Mouse (Mus musculus) intestine, embryonic 16.5 days (tissue): Measurements from ENCODE around the gene Krtap12-1. TPM values are rescaled to one million over a fixed set of nuclear protein-coding genes. Genes with fewer than 3 reads are reported as not detected.
"Not testable (repeated sequence)": the region's sequence is repeated elsewhere in the genome, so short reads cannot be mapped to it uniquely, and the experiment has no call there.

Experiments
- ATAC-seq: fragments of 200-750 bp; cut with Nextera tagmentation; 2 replicates; pipeline ENCODE4 v1.8.0; 2017; ENCODE audit warnings: moderate TSS enrichment, moderate library complexity
- H3K27ac ChIP-seq: fragments of 300-500 bp; sonication (generic); 2 replicates; pipeline ENCODE4 v1.5.1; 2014; ENCODE audit warnings: mild to moderate bottlenecking, low read length
- H3K27me3 ChIP-seq: fragments of 300-500 bp; sonication (generic); replicated peaks from 2 replicates; pipeline ENCODE4 v1.6.1; 2014; ENCODE audit warnings: low read length, control low read depth, mixed read lengths; ENCODE audit not compliant: control insufficient read depth, insufficient read depth
- H3K36me3 ChIP-seq: fragments of 300-500 bp; sonication (generic); 2 replicates; pipeline ENCODE4 v1.6.1; 2014; ENCODE audit warnings: low read length, control low read depth; ENCODE audit not compliant: control insufficient read depth, insufficient read depth
- H3K4me1 ChIP-seq: fragments of 300-500 bp; sonication (generic); 2 replicates; pipeline ENCODE4 v1.6.1; 2014; ENCODE audit warnings: low read length, control low read depth, mixed read lengths; ENCODE audit not compliant: control insufficient read depth, insufficient read depth
- H3K4me2 ChIP-seq: fragments of 300-500 bp; sonication (generic); 2 replicates; pipeline ENCODE4 v1.6.1; 2014; ENCODE audit warnings: low read depth, low read length, control low read depth
- H3K4me3 ChIP-seq: fragments of 300-500 bp; sonication (generic); 2 replicates; pipeline ENCODE4 v1.5.1; 2014; ENCODE audit warnings: mild to moderate bottlenecking, low read length
- H3K9ac ChIP-seq: fragments of 300-500 bp; sonication (generic); 2 replicates; pipeline ENCODE4 v1.6.1; 2014; ENCODE audit warnings: low read depth, low read length
- H3K9me3 ChIP-seq: fragments of 300-500 bp; sonication (generic); 2 replicates; pipeline ENCODE4 v1.6.1; 2016; ENCODE audit warnings: low read length, control low read depth; ENCODE audit not compliant: control insufficient read depth
- WGBS: fragments of 180-500 bp; shearing (Covaris S2); extraction: QIAGEN DNeasy Blood & Tissue Kit; methylation state at CpG from one replicate; pipeline ENCODE4 v1.1.7; 2014; 5-methylcytosine and 5-hydroxymethylcytosine counted together
- polyA plus RNA-seq: library from polyadenylated mRNA; unstranded; fragments of >200 nt; fragmentation: Nextera tagmentation; extraction: Ambion mirVana; gene quantifications from 2 replicates; pipeline ENCODE4 v1.2.1, GENCODE M21; 2015

Gene Krtap12-1
- polyA plus RNA-seq, 1 experiment from 2014 or later: not detected

DNA sequence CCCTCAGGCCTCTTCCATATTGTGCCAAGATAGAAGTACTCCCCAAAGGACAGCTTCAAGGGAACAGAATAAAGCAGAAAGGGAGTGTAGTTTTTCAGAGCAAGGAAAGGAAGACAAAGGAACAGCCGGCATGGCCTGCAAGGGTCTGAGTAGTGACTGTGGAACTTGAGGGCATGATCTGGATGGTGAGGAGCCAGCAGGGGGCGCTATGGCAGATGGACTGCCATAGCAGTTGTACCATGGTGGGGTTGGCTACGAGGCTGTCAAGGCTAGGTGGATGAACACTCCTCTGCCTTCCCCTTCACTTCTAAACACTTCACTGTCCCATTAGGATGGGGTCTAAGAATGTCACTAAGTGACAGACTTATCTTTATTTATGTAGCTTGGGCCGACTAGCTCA, 8.8 kb downstream of the Krtap12-1 start:
- Histone ChIP-seq H3K27ac (no peak overlapping the region), H3K4me1 (no peaks in the 10 kb centered on the region), H3K36me3 (no peaks in the 10 kb centered on the region), H3K27me3 (no peaks in the 10 kb centered on the region), H3K4me3 (no peak overlapping the region), H3K4me2 (no peak overlapping the region), H3K9me3 (no peaks in the 10 kb centered on the region), H3K9ac (no peak overlapping the region)
- no peak for ATAC-seq
- 49% methylated on average over 4 of the region's 4 CpGs for WGBS

GRCm38 (mm10) chr10:77735928-77736327, 15.5 kb downstream of the Krtap12-1 start:
- 91% methylated on average over 1 of the region's 1 CpGs for WGBS
- H3K4me3 ChIP-seq: no peak overlapping the region
- no peaks in the 10 kb centered on the region for H3K27me3 ChIP-seq
- H3K9me3 ChIP-seq: peaks cover 3% of the 10 kb centered on the region; the same call in 1 of the 2 replicates
- no peaks in the 10 kb centered on the region for H3K36me3 ChIP-seq
- no peak for ATAC-seq
- H3K27ac ChIP-seq: no peak overlapping the region
- H3K9ac ChIP-seq: no peak overlapping the region
- H3K4me1 ChIP-seq: no peaks in the 10 kb centered on the region
- no peak overlapping the region for H3K4me2 ChIP-seq

GRCm38 (mm10) chr10:77738929-77739328, 18.5 kb downstream of the Krtap12-1 start:
- no peak overlapping the region for H3K9ac ChIP-seq
- no peak overlapping the region for H3K4me3 ChIP-seq
- no peaks in the 10 kb centered on the region for H3K36me3 ChIP-seq
- WGBS: 81% methylated on average over 4 of the region's 4 CpGs
- peaks cover 3% of the 10 kb centered on the region; the same call in 1 of the 2 replicates for H3K9me3 ChIP-seq
- H3K27ac ChIP-seq: no peak overlapping the region
- no peak overlapping the region for H3K4me2 ChIP-seq
- H3K4me1 ChIP-seq: no peaks in the 10 kb centered on the region
- no peak for ATAC-seq
- H3K27me3 ChIP-seq: no peaks in the 10 kb centered on the region

GRCm38 (mm10) chr10:77741924-77742688, 21.7 kb downstream of the Krtap12-1 start, which contains the start of gene Gm18596:
Gene Gm18596, minus strand, starts transcription at chr10:77742638.
- not testable (repeated sequence) for H3K4me2 ChIP-seq, H3K27me3 ChIP-seq, H3K9me3 ChIP-seq, H3K36me3 ChIP-seq, H3K27ac ChIP-seq, ATAC-seq, H3K9ac ChIP-seq, H3K4me1 ChIP-seq, H3K4me3 ChIP-seq
- WGBS: 60% methylated on average over 4 of the region's 5 CpGs

DNA sequence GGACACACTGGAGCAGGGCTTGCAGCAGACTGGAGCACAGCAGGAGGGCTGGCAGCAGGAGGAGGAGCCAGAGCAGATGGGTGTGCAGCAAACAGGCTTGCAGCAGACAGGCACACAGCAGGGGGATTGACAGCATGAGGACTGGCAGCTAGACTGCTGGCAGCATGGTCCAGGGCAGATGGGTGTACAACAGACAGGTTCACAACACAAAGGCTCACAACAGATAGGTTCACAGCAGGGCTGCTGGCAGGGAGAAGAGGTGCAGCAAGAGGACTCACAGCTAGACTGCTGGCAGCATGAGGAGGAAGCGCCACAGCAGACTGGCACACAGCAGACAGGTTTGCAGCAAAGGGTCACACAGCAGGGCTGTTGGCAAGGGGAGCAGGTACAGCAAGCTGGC, 30.3 kb downstream of the Krtap12-1 start:
- not testable (repeated sequence) for H3K27ac ChIP-seq, H3K9ac ChIP-seq, H3K9me3 ChIP-seq, H3K4me1 ChIP-seq, H3K4me2 ChIP-seq, H3K36me3 ChIP-seq, ATAC-seq, H3K4me3 ChIP-seq, H3K27me3 ChIP-seq
- WGBS: 62% methylated on average over 1 of the region's 1 CpGs

- H3K36me3 ChIP-seq, ATAC-seq, H3K9me3 ChIP-seq, H3K27me3 ChIP-seq, H3K27ac ChIP-seq, H3K4me3 ChIP-seq, H3K4me1 ChIP-seq, H3K9ac ChIP-seq, H3K4me2 ChIP-seq: not testable (repeated sequence)
- WGBS: 75% methylated on average over 1 of the region's 1 CpGs
Observed at GRCm38 (mm10) chr10:77751254-77751653, 30.9 kb downstream of the Krtap12-1 start, which contains the start of gene Gm9736. Gene Gm9736, minus strand, starts transcription at chr10:77751354.

- not testable (repeated sequence) for H3K27ac ChIP-seq, H3K9ac ChIP-seq, H3K36me3 ChIP-seq, H3K4me2 ChIP-seq, H3K4me1 ChIP-seq, H3K27me3 ChIP-seq, H3K9me3 ChIP-seq, H3K4me3 ChIP-seq, ATAC-seq
- WGBS: 56% methylated on average over 3 of the region's 3 CpGs
Observed at GRCm38 (mm10) chr10:77752312-77752711, 31.9 kb downstream of the Krtap12-1 start.

DNA sequence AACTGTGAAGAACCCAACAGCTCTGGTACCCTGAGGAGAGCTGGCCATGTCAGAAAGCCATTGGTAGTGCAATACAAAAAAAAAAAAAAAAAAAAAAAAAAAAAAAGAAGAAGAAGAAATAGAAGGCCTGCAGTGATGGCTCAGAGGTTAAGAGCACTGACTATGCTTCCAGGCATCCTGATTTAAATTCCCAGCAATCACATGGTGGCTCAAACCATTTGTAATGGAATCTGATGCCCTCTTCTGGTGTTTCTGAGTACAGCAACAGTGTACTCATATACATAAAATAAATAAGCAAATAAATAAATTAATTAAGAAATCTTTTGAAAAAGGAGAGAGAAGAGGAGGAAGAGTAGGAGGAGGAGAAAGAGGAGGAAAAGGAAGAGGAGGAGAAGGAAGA, 33.0 kb downstream of the Krtap12-1 start:
- no peak for ATAC-seq
- H3K36me3 ChIP-seq: no peaks in the 10 kb centered on the region
- no peaks in the 10 kb centered on the region for H3K9me3 ChIP-seq
- H3K4me3 ChIP-seq: no peak overlapping the region
- H3K27ac ChIP-seq: no peak overlapping the region
- H3K4me1 ChIP-seq: no peaks in the 10 kb centered on the region
- no peaks in the 10 kb centered on the region for H3K27me3 ChIP-seq
- H3K4me2 ChIP-seq: no peak overlapping the region
- no peak overlapping the region for H3K9ac ChIP-seq

- not testable (repeated sequence) for H3K9ac ChIP-seq, H3K27ac ChIP-seq, H3K4me2 ChIP-seq, H3K36me3 ChIP-seq, ATAC-seq, H3K9me3 ChIP-seq, H3K27me3 ChIP-seq, H3K4me1 ChIP-seq, H3K4me3 ChIP-seq
- WGBS: no CpG with 5 or more reads among the region's 1 CpGs
Observed at GRCm38 (mm10) chr10:77759582-77759981, 39.2 kb downstream of the Krtap12-1 start, which contains the start of gene Gm3233. Gene Gm3233, minus strand, starts transcription at chr10:77759682.

- Histone ChIP-seq H3K27me3 (no peaks in the 10 kb centered on the region), H3K36me3 (no peaks in the 10 kb centered on the region), H3K4me2 (no peak overlapping the region), H3K27ac (no peak overlapping the region), H3K4me1 (no peaks in the 10 kb centered on the region), H3K4me3 (no peak overlapping the region), H3K9ac (no peak overlapping the region), H3K9me3 (no peaks in the 10 kb centered on the region)
- 85% methylated on average over 1 of the region's 1 CpGs for WGBS
- ATAC-seq: no peak
Observed at GRCm38 (mm10) chr10:77769727-77770126, 49.3 kb downstream of the Krtap12-1 start.
